Mouse (Mus musculus): ENCODE data around the gene Eef1akmt2. TPM values are rescaled to one million over a fixed set of nuclear protein-coding genes. Genes with fewer than 3 reads are reported as not detected.

Eef1akmt2 gene
- polyA plus RNA-seq, 1 experiment from 2014 or later, result 37.9 TPM

GRCm38 (mm10) chr7:132820692-132821091, 31.8 kb downstream of the Eef1akmt2 start:
- 68% methylated on average over 3 of the region's 3 CpGs for WGBS
- Histone ChIP-seq H3K36me3 (peaks cover 14% of the 10 kb centered on the region; the same call in 1 of the 2 replicates), H3K27ac (ENCODE audit: poor library complexity, severe bottlenecking) (no peak overlapping the region), H3K9me3 (replicated peaks) (no peaks in the 10 kb centered on the region), H3K4me3 (no peak overlapping the region), H3K9ac (no peak overlapping the region), H3K4me1 (replicated peaks) (no peaks in the 10 kb centered on the region), H3K27me3 (replicated peaks) (no peaks in the 10 kb centered on the region), H3K4me2 (no peak overlapping the region)
- no peak for ATAC-seq (ENCODE audit: insufficient number of reproducible peaks, low FRiP score)

- 89% methylated on average over 6 of the region's 6 CpGs for WGBS
- H3K27me3 ChIP-seq (replicated peaks), result no peaks in the 10 kb centered on the region
- H3K4me2 ChIP-seq, result no peak overlapping the region
- H3K9ac ChIP-seq, result no peak overlapping the region
- H3K9me3 ChIP-seq (replicated peaks), result no peaks in the 10 kb centered on the region
- peaks cover 9% of the 10 kb centered on the region; the same call in 1 of the 2 replicates for H3K36me3 ChIP-seq
- H3K4me1 ChIP-seq (replicated peaks), result peaks cover 3% of the 10 kb centered on the region
- H3K4me3 ChIP-seq, result no peak overlapping the region
- ATAC-seq (ENCODE audit: insufficient number of reproducible peaks, low FRiP score), result no peak
- no peak overlapping the region for H3K27ac ChIP-seq (ENCODE audit: poor library complexity, severe bottlenecking)
These were observed 35.4 kb downstream of the Eef1akmt2 start for GRCm38 (mm10) chr7:132817056-132817455.

DNA sequence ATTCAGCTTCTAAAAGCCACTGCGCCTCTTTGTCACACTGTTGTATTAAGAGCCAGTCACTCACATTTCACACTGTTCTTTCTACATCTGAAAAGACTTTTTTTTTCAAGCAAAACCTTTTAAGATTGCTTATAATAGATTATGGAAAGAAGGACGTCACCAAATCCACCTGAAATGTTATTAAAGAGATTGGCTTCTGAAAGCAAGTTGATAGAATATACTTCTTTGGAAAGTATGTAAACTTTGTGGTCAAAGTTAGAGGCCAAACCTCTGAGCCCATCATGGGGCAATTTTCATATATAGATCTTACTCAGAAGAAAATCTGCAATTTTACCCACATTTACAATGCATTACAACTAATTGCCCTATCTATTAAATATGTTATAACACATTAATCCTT, 35.9 kb downstream of the Eef1akmt2 start:
- WGBS, result 85% methylated on average over 2 of the region's 2 CpGs
- peaks cover 8% of the 10 kb centered on the region for H3K4me1 ChIP-seq (replicated peaks)
- H3K36me3 ChIP-seq, result peaks cover 9% of the 10 kb centered on the region; the same call in 1 of the 2 replicates
- no peak overlapping the region for H3K4me2 ChIP-seq
- H3K27ac ChIP-seq (ENCODE audit: poor library complexity, severe bottlenecking), result no peak overlapping the region
- no peak overlapping the region for H3K4me3 ChIP-seq
- ATAC-seq (ENCODE audit: insufficient number of reproducible peaks, low FRiP score), result no peak
- no peak overlapping the region for H3K9ac ChIP-seq
- H3K27me3 ChIP-seq (replicated peaks), result no peaks in the 10 kb centered on the region
- no peaks in the 10 kb centered on the region for H3K9me3 ChIP-seq (replicated peaks)

- Histone ChIP-seq H3K4me3 (no peak overlapping the region), H3K9me3 (replicated peaks) (no peaks in the 10 kb centered on the region), H3K4me1 (replicated peaks) (peaks cover 22% of the 10 kb centered on the region), H3K9ac (no peak overlapping the region), H3K4me2 (no peak overlapping the region), H3K27ac (ENCODE audit: poor library complexity, severe bottlenecking) (no peak overlapping the region), H3K36me3 (peaks cover 1% of the 10 kb centered on the region; the same call in 1 of the 2 replicates), H3K27me3 (replicated peaks) (no peaks in the 10 kb centered on the region)
- no peak for ATAC-seq (ENCODE audit: insufficient number of reproducible peaks, low FRiP score)
- WGBS, result 80% methylated on average over 5 of the region's 5 CpGs
These were observed 37.4 kb downstream of the Eef1akmt2 start for GRCm38 (mm10) chr7:132815081-132815480.

DNA sequence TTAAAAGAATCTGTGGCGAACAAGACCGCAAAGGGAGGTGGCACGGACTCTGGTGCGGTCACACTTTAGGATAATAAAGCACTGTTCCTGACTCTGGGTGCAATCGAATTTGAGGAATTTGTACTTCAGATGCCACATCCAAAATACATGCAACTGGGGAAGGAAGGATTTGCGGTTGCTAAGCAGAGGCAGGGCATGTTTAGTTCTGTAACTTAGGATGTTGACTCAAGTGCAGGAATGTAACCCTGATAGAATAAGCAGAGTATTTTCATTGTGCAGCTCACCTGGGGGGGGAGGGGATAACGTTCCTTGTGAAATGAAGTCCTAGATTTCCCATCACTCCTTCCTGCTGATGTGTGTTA, 38.4 kb downstream of the Eef1akmt2 start:
- H3K9me3 ChIP-seq (replicated peaks), result no peaks in the 10 kb centered on the region
- H3K36me3 ChIP-seq, result no peaks in the 10 kb centered on the region
- no peak for ATAC-seq (ENCODE audit: insufficient number of reproducible peaks, low FRiP score)
- H3K4me3 ChIP-seq, result peak overlapping the region; percentile 73
- H3K4me2 ChIP-seq, result peak overlapping the region; percentile 78
- H3K4me1 ChIP-seq (replicated peaks), result peaks cover 33% of the 10 kb centered on the region
- H3K9ac ChIP-seq, result peak overlapping the region; percentile 86
- under 1% methylated on average over 7 of the region's 7 CpGs for WGBS
- H3K27ac ChIP-seq (ENCODE audit: poor library complexity, severe bottlenecking), result peak overlapping the region; percentile 91
- H3K27me3 ChIP-seq (replicated peaks), result no peaks in the 10 kb centered on the region

DNA sequence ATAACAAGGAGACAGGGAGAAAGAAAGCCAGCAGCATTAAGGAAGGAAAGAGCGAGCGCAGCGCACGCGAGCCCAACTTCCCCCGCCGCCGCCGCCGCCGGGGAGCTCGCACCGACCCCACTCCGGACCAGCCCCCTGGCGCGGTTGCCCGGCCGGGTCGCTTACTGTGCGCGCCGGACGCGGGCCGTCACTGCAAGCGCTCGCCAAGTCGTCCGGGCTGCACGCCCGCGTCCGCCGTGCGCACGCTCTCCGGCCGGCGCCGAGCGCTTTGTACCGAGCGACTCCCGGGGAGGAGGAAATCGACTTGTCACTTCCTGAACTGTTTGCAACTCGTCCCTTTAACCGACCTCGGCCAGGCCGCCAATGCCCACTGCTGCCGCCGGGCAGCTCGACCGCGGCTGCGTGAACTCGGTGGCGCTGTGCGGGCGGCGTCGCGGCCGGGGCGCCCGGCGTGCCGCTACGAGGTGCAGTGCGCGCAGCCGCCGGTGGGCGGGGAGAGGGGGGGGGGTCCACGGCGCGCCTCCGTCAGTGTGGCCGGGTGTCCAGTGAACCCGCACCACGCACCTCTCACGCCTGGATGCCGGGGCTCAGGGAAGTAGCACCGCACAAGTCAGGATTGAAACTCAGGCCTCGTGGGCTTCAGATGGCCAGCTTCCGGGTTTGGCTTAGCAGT, 38.9 kb downstream of the Eef1akmt2 start, which contains the start of gene Fam53b:
Gene Fam53b (minus strand): TSS at position 471 of the 673 bp plus-strand sequence.
- H3K4me1 ChIP-seq (replicated peaks), result peaks cover 38% of the 10 kb centered on the region
- H3K9ac ChIP-seq, result peak within 1 kb of the TSS; percentile 86
- peak; percentile 65 for ATAC-seq (ENCODE audit: insufficient number of reproducible peaks, low FRiP score)
- under 1% methylated on average over 83 of the region's 85 CpGs for WGBS
- H3K4me2 ChIP-seq, result peak within 1 kb of the TSS; percentile 78
- H3K36me3 ChIP-seq, result no peaks in the 10 kb centered on the region
- peak within 1 kb of the TSS; percentile 73 for H3K4me3 ChIP-seq
- no peaks in the 10 kb centered on the region for H3K9me3 ChIP-seq (replicated peaks)
- H3K27me3 ChIP-seq (replicated peaks), result no peaks in the 10 kb centered on the region
- peak within 1 kb of the TSS; percentile 91 for H3K27ac ChIP-seq (ENCODE audit: poor library complexity, severe bottlenecking)

DNA sequence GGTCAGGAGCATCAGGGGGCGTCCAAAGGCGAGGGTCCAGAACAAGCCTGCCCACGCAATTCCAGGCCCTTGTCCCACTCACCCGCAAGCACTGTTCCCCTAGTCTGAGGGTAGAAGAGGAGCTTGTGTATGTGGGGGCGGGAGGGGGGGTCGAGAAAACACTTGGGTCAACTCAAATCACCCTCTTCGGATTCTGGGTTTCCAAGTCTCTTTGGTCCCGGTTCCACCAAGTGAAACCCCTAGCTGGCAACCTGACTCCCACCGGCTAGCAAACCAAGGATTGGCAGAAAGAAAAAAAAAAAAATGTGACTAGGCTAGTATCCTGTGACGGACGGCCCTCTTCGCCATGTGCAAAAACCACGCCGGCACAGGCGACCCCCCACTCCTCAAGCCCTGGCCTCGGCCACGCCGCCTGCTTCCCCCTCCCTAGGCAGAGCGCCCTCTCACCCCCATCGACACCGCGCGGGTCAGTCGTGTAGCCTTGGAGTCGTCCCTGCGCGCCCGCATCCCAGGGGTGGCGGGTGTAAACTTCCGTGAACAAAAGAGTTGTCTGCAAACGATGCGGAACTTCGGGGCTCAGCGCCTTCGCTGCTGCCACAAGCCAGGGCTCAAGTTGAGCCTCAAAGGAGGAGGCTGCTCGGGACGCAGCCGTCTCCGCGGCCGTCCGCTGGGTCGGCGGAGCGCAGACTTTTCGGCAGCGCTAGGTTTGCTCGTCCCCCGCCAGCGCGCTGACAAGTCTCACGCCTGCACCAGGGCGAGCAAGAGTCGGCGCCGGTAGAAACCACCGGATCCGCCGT, 39.7 kb downstream of the Eef1akmt2 start:
- peak; percentile 59 for ATAC-seq (ENCODE audit: insufficient number of reproducible peaks, low FRiP score)
- Histone ChIP-seq H3K36me3 (no peaks in the 10 kb centered on the region), H3K9ac (peak overlapping the region; percentile 86), H3K27ac (ENCODE audit: poor library complexity, severe bottlenecking) (peak overlapping the region; percentile 91), H3K9me3 (replicated peaks) (no peaks in the 10 kb centered on the region), H3K4me3 (peak overlapping the region; percentile 73), H3K27me3 (replicated peaks) (no peaks in the 10 kb centered on the region), H3K4me2 (peak overlapping the region; percentile 78), H3K4me1 (replicated peaks) (peaks cover 45% of the 10 kb centered on the region)
- WGBS, result under 1% methylated on average over 59 of the region's 59 CpGs

DNA sequence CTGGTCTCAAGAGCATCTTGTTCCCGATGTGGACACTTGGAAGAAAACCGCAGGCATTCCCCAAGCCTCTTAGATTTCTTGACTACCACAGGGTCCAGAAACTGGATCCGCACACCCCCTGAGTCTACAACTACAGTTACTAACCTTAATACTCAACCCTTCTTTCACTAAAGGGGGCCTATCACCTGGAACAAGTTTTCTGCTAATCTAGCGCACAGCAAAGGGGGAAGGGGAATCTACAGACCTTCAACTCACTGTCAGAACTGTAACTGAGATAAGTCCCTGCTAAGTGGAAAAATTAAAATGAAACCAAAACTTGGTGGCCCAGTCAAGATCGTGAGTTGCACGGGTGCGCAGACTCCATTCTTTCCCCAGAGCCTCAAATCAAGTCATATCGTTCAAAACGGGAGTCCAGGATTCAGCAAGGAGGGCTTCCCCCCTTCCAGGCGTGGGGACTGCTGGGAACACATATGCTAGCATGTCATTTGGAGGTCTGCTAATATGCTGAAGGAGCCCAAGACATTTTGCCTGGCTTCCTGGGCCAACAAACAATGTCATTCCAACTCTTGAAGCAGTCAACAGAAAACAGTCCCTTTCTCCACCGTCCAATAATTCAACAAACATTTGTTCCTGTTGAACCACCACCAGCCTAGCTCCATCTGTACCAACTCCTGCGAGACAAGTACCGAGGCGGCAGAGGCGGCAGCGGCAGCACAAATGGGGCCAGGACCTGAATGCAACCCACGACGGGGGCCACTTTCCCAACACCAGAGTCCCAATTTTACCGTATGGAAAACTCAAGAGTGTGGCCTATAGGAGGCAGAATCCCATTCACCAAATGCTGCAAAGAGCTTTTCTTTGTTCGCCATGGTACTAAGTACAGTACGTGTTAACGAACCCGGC, 40.5 kb downstream of the Eef1akmt2 start:
- H3K36me3 ChIP-seq, result no peaks in the 10 kb centered on the region
- no peaks in the 10 kb centered on the region for H3K27me3 ChIP-seq (replicated peaks)
- no peak for ATAC-seq (ENCODE audit: insufficient number of reproducible peaks, low FRiP score)
- peaks cover 53% of the 10 kb centered on the region for H3K4me1 ChIP-seq (replicated peaks)
- peak overlapping the region; percentile 73 for H3K4me3 ChIP-seq
- H3K4me2 ChIP-seq, result peak overlapping the region; percentile 78
- no peaks in the 10 kb centered on the region for H3K9me3 ChIP-seq (replicated peaks)
- WGBS, result 11% methylated on average over 23 of the region's 23 CpGs
- H3K27ac ChIP-seq (ENCODE audit: poor library complexity, severe bottlenecking), result peak overlapping the region; percentile 91
- H3K9ac ChIP-seq, result peak overlapping the region; percentile 86

- Histone ChIP-seq H3K9ac (no peak overlapping the region), H3K27me3 (replicated peaks) (no peaks in the 10 kb centered on the region), H3K4me2 (0 out of 2 replicates have a peak overlapping the region, but pooled peaks have one; percentile 78), H3K9me3 (replicated peaks) (no peaks in the 10 kb centered on the region), H3K27ac (ENCODE audit: poor library complexity, severe bottlenecking) (no peak overlapping the region), H3K4me1 (replicated peaks) (peaks cover 64% of the 10 kb centered on the region), H3K36me3 (no peaks in the 10 kb centered on the region), H3K4me3 (no peak overlapping the region)
- peak; percentile 16; the same call in 1 of the 2 replicates for ATAC-seq (ENCODE audit: insufficient number of reproducible peaks, low FRiP score)
- WGBS, result 82% methylated on average over 1 of the region's 1 CpGs
These were observed 41.6 kb downstream of the Eef1akmt2 start for GRCm38 (mm10) chr7:132810879-132811278.

- Histone ChIP-seq H3K27me3 (replicated peaks) (no peaks in the 10 kb centered on the region), H3K36me3 (no peaks in the 10 kb centered on the region), H3K9me3 (replicated peaks) (no peaks in the 10 kb centered on the region), H3K4me3 (no peak overlapping the region), H3K4me2 (0 out of 2 replicates have a peak overlapping the region, but pooled peaks have one; percentile 17), H3K27ac (ENCODE audit: poor library complexity, severe bottlenecking) (no peak overlapping the region), H3K9ac (peak overlapping the region; percentile 60), H3K4me1 (replicated peaks) (peaks cover 68% of the 10 kb centered on the region)
- WGBS, result 27% methylated on average over 6 of the region's 6 CpGs
- no peak for ATAC-seq (ENCODE audit: insufficient number of reproducible peaks, low FRiP score)
These were observed 42.1 kb downstream of the Eef1akmt2 start for GRCm38 (mm10) chr7:132810368-132810767.
